Mouse (Mus musculus): Measurements from ENCODE around the gene Stk24. TPM values are rescaled to one million over a fixed set of nuclear protein-coding genes. Genes with fewer than 3 reads are reported as not detected.

Gene Stk24
- polyA plus RNA-seq, 1 experiment from 2014 or later = 40.6 TPM

DNA sequence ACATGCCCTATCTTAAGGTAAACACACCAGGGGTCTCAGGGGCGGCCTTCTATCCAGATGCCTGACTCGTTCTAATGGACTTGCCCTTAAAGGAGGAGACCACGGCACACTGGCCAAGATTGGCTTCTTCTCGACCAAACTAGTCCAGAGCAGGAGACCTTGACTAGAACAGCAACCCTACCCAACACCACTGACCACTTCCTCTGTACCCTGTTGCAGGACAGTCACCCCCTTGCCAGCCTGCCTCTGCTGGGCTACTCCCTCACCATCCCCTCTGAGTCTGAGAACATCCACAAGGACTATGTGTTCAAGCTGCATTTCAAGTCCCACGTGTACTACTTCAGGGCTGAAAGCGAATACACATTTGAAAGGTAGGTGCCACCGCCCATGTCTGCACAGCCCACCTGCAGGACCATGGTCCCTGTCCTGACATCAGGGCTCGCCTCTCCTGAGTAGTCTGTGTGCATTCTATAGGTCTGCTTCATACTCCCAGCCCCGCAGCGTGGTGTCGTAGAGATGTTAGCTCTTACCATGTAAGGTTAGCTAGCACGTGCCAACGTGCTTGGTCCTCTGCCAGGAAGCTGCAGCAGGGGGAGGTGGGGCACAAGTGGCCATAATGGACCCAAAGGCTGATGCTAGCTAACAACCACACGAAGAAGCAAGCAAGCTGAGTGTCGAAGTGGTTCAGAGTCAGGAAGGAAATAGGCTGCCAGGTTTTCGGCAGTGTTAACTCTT, 99.0 kb downstream of the Stk24 start:
- no peaks in the 10 kb centered on the region for H3K27me3 ChIP-seq
- H3K9ac ChIP-seq = no peak overlapping the region
- no peaks in the 10 kb centered on the region for H3K9me3 ChIP-seq
- H3K4me3 ChIP-seq = no peak overlapping the region
- no peak overlapping the region for H3K27ac ChIP-seq
- H3K4me1 ChIP-seq = no peaks in the 10 kb centered on the region
- no peak for ATAC-seq (ENCODE audit: borderline replicate concordance, extremely low read depth, low FRiP score, low TSS enrichment)
- no peak overlapping the region for H3K4me2 ChIP-seq
- WGBS = 73% methylated on average over 16 of the region's 16 CpGs
- peaks cover 69% of the 10 kb centered on the region for H3K36me3 ChIP-seq

DNA sequence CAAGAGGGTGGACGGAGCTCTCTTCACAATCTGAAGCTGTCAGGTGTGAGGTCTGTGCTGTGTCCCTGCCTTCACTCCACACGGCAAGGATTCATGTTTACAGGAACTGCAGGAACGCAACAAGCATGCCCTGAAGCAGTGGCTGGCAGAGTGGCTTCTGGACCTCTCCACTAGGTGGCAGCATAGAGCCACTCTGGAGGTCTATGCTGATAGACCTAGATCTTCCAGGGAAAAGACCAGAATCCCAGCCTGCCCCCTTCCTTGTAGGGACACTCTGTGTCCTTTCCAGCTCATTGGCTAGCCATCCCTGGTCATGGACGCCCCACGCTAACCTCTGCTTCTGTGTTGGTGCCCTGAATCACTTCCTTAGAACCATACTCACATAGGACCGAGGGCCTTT, 100.7 kb downstream of the Stk24 start:
- 25% methylated on average over 6 of the region's 6 CpGs for WGBS
- Histone ChIP-seq H3K4me3 (no peak overlapping the region), H3K4me1 (no peaks in the 10 kb centered on the region), H3K9ac (no peak overlapping the region), H3K9me3 (no peaks in the 10 kb centered on the region), H3K36me3 (peaks cover 69% of the 10 kb centered on the region), H3K4me2 (no peak overlapping the region), H3K27me3 (no peaks in the 10 kb centered on the region), H3K27ac (no peak overlapping the region)
- peak; percentile 41; the same call in 1 of the 2 replicates for ATAC-seq (ENCODE audit: borderline replicate concordance, extremely low read depth, low FRiP score, low TSS enrichment)

DNA sequence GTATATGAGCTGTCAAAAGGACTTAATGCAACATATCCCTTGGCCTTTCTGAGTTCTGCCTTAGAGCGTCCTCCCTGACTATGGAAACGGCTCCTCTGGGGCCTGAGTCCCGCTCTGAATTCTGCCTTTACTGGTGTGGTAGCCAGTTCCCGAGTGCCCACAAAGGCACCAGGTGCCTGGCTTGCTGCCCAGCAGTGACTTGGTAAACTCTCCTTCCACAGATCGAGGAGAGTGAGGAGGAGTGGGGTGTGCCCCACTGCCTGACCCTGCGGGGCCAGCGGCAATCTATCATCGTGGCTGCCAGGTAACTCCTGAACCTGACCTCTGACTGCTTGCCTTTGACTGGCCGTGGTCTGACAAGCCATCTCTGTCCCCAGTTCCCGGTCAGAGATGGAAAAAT, 103.8 kb downstream of the Stk24 start:
- no peak overlapping the region for H3K9ac ChIP-seq
- 67% methylated on average over 10 of the region's 10 CpGs for WGBS
- H3K4me1 ChIP-seq = no peaks in the 10 kb centered on the region
- H3K9me3 ChIP-seq = no peaks in the 10 kb centered on the region
- ATAC-seq (ENCODE audit: borderline replicate concordance, extremely low read depth, low FRiP score, low TSS enrichment) = no peak
- no peaks in the 10 kb centered on the region for H3K27me3 ChIP-seq
- no peak overlapping the region for H3K4me2 ChIP-seq
- H3K36me3 ChIP-seq = peaks cover 67% of the 10 kb centered on the region
- H3K27ac ChIP-seq = no peak overlapping the region
- no peak overlapping the region for H3K4me3 ChIP-seq

- Histone ChIP-seq H3K36me3 (peaks cover 58% of the 10 kb centered on the region), H3K4me1 (no peaks in the 10 kb centered on the region), H3K4me2 (no peak overlapping the region), H3K9ac (no peak overlapping the region), H3K9me3 (no peaks in the 10 kb centered on the region), H3K27me3 (no peaks in the 10 kb centered on the region), H3K4me3 (no peak overlapping the region), H3K27ac (no peak overlapping the region)
- no peak for ATAC-seq (ENCODE audit: borderline replicate concordance, extremely low read depth, low FRiP score, low TSS enrichment)
- WGBS = 67% methylated on average over 12 of the region's 12 CpGs
Measured at GRCm38 (mm10) chr14:121274985-121275384, 104.8 kb downstream of the Stk24 start.

DNA sequence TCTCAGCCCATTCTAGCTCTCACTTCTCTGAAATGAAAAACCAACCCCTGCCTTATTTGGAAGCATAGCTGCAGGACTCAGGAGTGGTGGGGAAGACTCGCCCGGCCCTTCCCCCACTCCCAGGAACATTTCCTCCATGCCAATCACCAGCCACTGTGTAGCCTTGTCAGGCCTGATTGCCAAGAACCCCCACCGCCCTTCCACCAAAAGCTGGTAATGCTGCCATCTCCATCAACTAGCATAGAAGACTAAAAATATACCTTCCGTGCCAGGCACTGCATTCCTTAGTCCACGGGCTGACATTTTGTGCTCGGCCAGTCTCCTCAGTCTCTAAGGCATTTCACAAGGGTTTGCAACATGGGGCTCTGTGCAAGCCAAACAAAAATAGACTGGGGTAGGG, 109.3 kb downstream of the Stk24 start:
- ATAC-seq (ENCODE audit: borderline replicate concordance, extremely low read depth, low FRiP score, low TSS enrichment) = no peak
- Histone ChIP-seq H3K9me3 (no peaks in the 10 kb centered on the region), H3K9ac (no peak overlapping the region), H3K27me3 (no peaks in the 10 kb centered on the region), H3K27ac (no peak overlapping the region), H3K36me3 (peaks cover 51% of the 10 kb centered on the region), H3K4me1 (no peaks in the 10 kb centered on the region), H3K4me3 (no peak overlapping the region), H3K4me2 (no peak overlapping the region)
- WGBS = 66% methylated on average over 6 of the region's 6 CpGs

DNA sequence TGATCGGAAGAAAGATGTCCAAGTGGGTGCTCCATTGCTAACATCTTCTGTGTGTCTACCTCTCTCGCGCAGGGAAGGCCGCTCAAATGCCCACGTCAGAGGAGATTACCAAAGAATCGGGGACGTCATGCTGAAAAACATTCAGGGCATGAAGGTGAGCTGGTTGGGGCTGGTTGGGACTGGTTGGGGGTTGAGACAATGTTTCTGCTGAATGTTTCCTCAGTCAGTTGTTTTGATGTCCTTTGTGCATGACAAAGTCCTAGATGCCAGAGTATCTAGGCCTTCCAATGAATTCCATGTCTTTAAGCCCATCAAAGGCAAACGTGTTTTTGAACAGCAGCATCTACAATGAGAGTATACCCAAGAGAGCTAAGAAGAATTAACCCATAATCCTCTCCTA, 112.0 kb downstream of the Stk24 start:
- 87% methylated on average over 8 of the region's 8 CpGs for WGBS
- H3K4me2 ChIP-seq = no peak overlapping the region
- H3K9ac ChIP-seq = no peak overlapping the region
- no peaks in the 10 kb centered on the region for H3K27me3 ChIP-seq
- H3K4me1 ChIP-seq = peaks cover 14% of the 10 kb centered on the region
- ATAC-seq (ENCODE audit: borderline replicate concordance, extremely low read depth, low FRiP score, low TSS enrichment) = no peak
- H3K36me3 ChIP-seq = peaks cover 43% of the 10 kb centered on the region
- H3K9me3 ChIP-seq = no peaks in the 10 kb centered on the region
- no peak overlapping the region for H3K4me3 ChIP-seq
- no peak overlapping the region for H3K27ac ChIP-seq

DNA sequence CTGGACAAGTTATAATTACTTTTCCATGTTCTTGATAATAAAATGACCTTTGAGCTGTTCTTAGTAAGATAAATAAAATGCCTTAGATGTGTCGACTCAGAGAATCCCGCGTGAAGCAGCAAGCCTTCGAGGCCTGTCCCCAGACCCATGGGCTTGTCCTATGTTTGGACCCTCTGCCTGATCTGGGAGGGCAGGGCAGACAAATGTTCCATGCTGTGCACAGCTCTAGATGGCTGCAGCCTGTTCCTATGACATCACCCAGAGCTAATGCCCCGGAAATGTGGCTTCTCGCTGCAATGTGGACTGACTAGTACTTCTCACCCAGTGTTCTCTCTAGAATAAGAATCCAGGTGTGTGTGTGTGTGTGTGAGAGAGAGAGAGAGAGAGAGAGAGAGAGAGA, 115.4 kb downstream of the Stk24 start:
- no peak overlapping the region for H3K4me3 ChIP-seq
- ATAC-seq (ENCODE audit: borderline replicate concordance, extremely low read depth, low FRiP score, low TSS enrichment) = no peak
- no peak overlapping the region for H3K27ac ChIP-seq
- H3K9ac ChIP-seq = no peak overlapping the region
- no peaks in the 10 kb centered on the region for H3K27me3 ChIP-seq
- H3K9me3 ChIP-seq = no peaks in the 10 kb centered on the region
- H3K4me1 ChIP-seq = peaks cover 23% of the 10 kb centered on the region
- H3K4me2 ChIP-seq = no peak overlapping the region
- 56% methylated on average over 6 of the region's 6 CpGs for WGBS
- peaks cover 23% of the 10 kb centered on the region for H3K36me3 ChIP-seq

- no peak overlapping the region for H3K27ac ChIP-seq
- H3K36me3 ChIP-seq = peaks cover 23% of the 10 kb centered on the region
- H3K9me3 ChIP-seq = no peaks in the 10 kb centered on the region
- no peak overlapping the region for H3K9ac ChIP-seq
- no peak for ATAC-seq (ENCODE audit: borderline replicate concordance, extremely low read depth, low FRiP score, low TSS enrichment)
- H3K27me3 ChIP-seq = no peaks in the 10 kb centered on the region
- 50% methylated on average over 2 of the region's 2 CpGs for WGBS
- H3K4me3 ChIP-seq = no peak overlapping the region
- peaks cover 23% of the 10 kb centered on the region for H3K4me1 ChIP-seq
- H3K4me2 ChIP-seq = no peak overlapping the region
Measured at GRCm38 (mm10) chr14:121263912-121264311, 115.9 kb downstream of the Stk24 start.

DNA sequence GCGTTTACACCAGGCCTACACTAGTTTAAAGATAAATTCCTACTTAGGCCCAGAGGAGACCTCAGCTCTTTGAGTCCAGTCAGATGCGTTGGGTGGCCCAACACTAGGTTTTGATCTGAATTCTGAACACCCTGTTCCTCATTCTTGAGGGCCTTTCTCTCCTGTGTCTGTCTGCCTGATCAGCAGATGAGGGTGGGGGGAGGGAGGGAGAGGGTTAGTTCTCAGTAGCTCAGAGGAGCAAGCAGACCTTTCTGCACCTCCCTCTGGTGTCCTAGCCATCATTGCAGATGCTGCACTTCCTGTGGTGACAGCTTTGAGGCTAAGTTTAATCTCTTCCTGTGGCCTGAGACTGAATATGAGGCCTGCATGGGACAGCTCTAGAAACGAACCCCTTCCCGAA, 117.2 kb downstream of the Stk24 start:
- Histone ChIP-seq H3K4me2 (no peak overlapping the region), H3K36me3 (peaks cover 26% of the 10 kb centered on the region), H3K9me3 (no peaks in the 10 kb centered on the region), H3K27me3 (no peaks in the 10 kb centered on the region), H3K4me1 (peaks cover 23% of the 10 kb centered on the region), H3K9ac (no peak overlapping the region), H3K4me3 (no peak overlapping the region), H3K27ac (no peak overlapping the region)
- ATAC-seq (ENCODE audit: borderline replicate concordance, extremely low read depth, low FRiP score, low TSS enrichment) = no peak
- 48% methylated on average over 4 of the region's 4 CpGs for WGBS

GRCm38 (mm10) chr14:121261229-121261879, 118.5 kb downstream of the Stk24 start:
- Histone ChIP-seq H3K36me3 (peaks cover 28% of the 10 kb centered on the region), H3K27ac (no peak overlapping the region), H3K4me2 (no peak overlapping the region), H3K27me3 (no peaks in the 10 kb centered on the region), H3K9me3 (no peaks in the 10 kb centered on the region), H3K4me3 (no peak overlapping the region), H3K9ac (no peak overlapping the region), H3K4me1 (peaks cover 23% of the 10 kb centered on the region)
- 69% methylated on average over 5 of the region's 5 CpGs for WGBS
- ATAC-seq (ENCODE audit: borderline replicate concordance, extremely low read depth, low FRiP score, low TSS enrichment) = no peak

GRCm38 (mm10) chr14:121259789-121260188, 120.0 kb downstream of the Stk24 start:
- no peak overlapping the region for H3K4me3 ChIP-seq
- WGBS = 57% methylated on average over 7 of the region's 7 CpGs
- no peaks in the 10 kb centered on the region for H3K27me3 ChIP-seq
- peaks cover 26% of the 10 kb centered on the region for H3K36me3 ChIP-seq
- H3K9me3 ChIP-seq = no peaks in the 10 kb centered on the region
- no peak overlapping the region for H3K9ac ChIP-seq
- H3K27ac ChIP-seq = no peak overlapping the region
- H3K4me2 ChIP-seq = no peak overlapping the region
- ATAC-seq (ENCODE audit: borderline replicate concordance, extremely low read depth, low FRiP score, low TSS enrichment) = no peak
- H3K4me1 ChIP-seq = peaks cover 23% of the 10 kb centered on the region

DNA sequence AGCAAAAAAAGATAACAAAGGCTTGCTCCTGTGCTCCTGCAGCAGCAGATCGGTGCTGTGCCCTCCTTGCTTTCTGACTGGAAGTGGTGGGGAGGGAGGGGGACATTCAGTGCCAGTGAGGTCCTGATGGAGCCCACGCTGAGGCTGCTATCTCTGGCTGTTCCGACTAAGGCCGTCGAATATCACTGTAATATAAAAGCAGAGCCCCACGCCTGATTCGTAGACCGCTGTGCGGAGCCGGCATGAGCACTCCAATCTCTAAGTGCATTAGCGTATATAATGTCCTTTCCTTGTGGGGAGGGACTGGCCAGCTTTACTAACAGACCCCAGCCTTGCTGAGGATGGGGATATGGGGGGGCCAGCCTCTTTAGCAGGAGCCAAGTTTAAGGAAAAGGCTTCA, 120.5 kb downstream of the Stk24 start:
- no peak overlapping the region for H3K27ac ChIP-seq
- no peak overlapping the region for H3K9ac ChIP-seq
- H3K4me1 ChIP-seq = peaks cover 20% of the 10 kb centered on the region
- H3K36me3 ChIP-seq = peaks cover 26% of the 10 kb centered on the region
- no peaks in the 10 kb centered on the region for H3K9me3 ChIP-seq
- 75% methylated on average over 11 of the region's 11 CpGs for WGBS
- H3K4me3 ChIP-seq = no peak overlapping the region
- no peaks in the 10 kb centered on the region for H3K27me3 ChIP-seq
- no peak for ATAC-seq (ENCODE audit: borderline replicate concordance, extremely low read depth, low FRiP score, low TSS enrichment)
- no peak overlapping the region for H3K4me2 ChIP-seq

Data from lung, embryonic 15.5 days (tissue).